Comparison of ENCODE assay signal across 41 mouse cellular contexts in the genomic region with DNA sequence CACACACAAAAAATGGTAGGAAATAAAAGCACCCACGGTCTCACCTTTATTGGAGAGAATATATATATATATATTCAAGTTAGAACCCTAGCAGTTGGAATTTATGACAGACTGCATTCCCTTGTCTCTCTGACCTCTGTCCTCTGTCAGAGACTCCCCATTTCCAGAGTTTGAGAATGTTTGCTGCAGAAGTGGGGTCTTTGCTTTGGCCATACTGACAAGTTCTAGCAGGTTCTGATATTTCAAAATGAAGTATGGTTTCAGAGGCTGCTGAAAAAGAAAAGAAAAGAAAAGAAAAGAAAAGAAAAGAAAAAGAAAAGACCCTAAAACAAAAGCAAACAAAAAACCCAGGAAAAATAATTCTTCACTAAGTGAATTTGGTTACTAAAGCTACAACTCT. TPM values are rescaled to one million over a fixed set of nuclear protein-coding genes. Genes with fewer than 3 reads are reported as not detected.
"Had no signal": no experiment of that assay in that cellular context is flagged by ENCODE, and none has a peak within 500 bp of the region (broad histone marks: within the 10 kb centered on the region; RNA-seq: fewer than 3 reads in every experiment).

No protein-coding gene starts in this region.

- H3K4me2 ChIP-seq: heart, embryonic 11.5 days; heart, embryonic 12.5 days; heart, embryonic 13.5 days; heart, embryonic 15.5 days; hindbrain, embryonic 12.5 days; hindbrain, embryonic 13.5 days; hindbrain, embryonic 14.5 days; hindbrain, embryonic 15.5 days; intestine, embryonic 15.5 days; kidney, embryonic 15.5 days had no signal

- ATAC-seq: hindbrain, embryonic 16.5 days; hindbrain, postnatal 0 days; inflammation-experienced regulatory T-cells, adult 6 months; intestine, embryonic 15.5 days; intestine, embryonic 16.5 days; intestine, postnatal 0 days had no signal

- H3K27ac ChIP-seq: heart, embryonic 13.5 days; heart, embryonic 15.5 days; hindbrain, embryonic 10.5 days; hindbrain, embryonic 12.5 days; hindbrain, embryonic 13.5 days; hindbrain, embryonic 14.5 days; hindbrain, embryonic 15.5 days; hindbrain, postnatal 0 days; intestine, embryonic 15.5 days; kidney, embryonic 15.5 days; kidney, postnatal 0 days had no signal

- H3K4me3 ChIP-seq: heart, embryonic 10.5 days; heart, embryonic 12.5 days; heart, embryonic 13.5 days; heart, embryonic 15.5 days; hindbrain, embryonic 10.5 days; hindbrain, embryonic 12.5 days; hindbrain, embryonic 13.5 days; hindbrain, embryonic 15.5 days; intestine, embryonic 15.5 days; kidney, embryonic 15.5 days; layer of hippocampus, adult 2 months had no signal

- H3K9me3 ChIP-seq: heart, embryonic 10.5 days; heart, embryonic 12.5 days; heart, embryonic 13.5 days; heart, embryonic 15.5 days; hindbrain, embryonic 10.5 days; hindbrain, embryonic 12.5 days; hindbrain, embryonic 13.5 days; hindbrain, embryonic 15.5 days; intestine, embryonic 15.5 days; kidney, embryonic 15.5 days had no signal

- H3K36me3 ChIP-seq: heart, embryonic 10.5 days; heart, embryonic 12.5 days; heart, embryonic 13.5 days; heart, embryonic 15.5 days; hindbrain, embryonic 10.5 days; hindbrain, embryonic 12.5 days; hindbrain, embryonic 13.5 days; hindbrain, embryonic 15.5 days; intestine, embryonic 15.5 days; kidney, embryonic 15.5 days had no signal

- DNase-seq: heart, postnatal 10 days; heart, postnatal 14 days; heart, postnatal 36 days; heart, postnatal 4 days; kidney, adult 11 months; kidney, adult 18-20 months; kidney, adult 2 months; kidney, adult 8-10 months; kidney, adult 9 months; kidney, postnatal 10 days; kidney, postnatal 14 days; kidney, postnatal 25 days; kidney, postnatal 36 days; kidney, postnatal 4 days; layer of hippocampus, adult 9-11 months; layer of hippocampus, postnatal 36 days had no signal

- H3K9ac ChIP-seq: heart, embryonic 12.5 days; heart, embryonic 13.5 days; heart, embryonic 15.5 days; hindbrain, embryonic 12.5 days; hindbrain, embryonic 13.5 days; hindbrain, embryonic 14.5 days; hindbrain, embryonic 15.5 days; intestine, embryonic 15.5 days; kidney, embryonic 15.5 days had no signal

- H3K27me3 ChIP-seq: heart, embryonic 12.5 days; heart, embryonic 15.5 days; intestine, embryonic 15.5 days had no signal

RNA-seq across cellular contexts. Expression of a gene that starts 58.0 kb away (rescaled TPM):
- total RNA-seq: heart, postnatal 25 days; heart, postnatal 36 days; hematopoietic stem cell, adult 5-6 weeks; hindbrain, postnatal 0 days had no signal
- polyA plus RNA-seq: heart, postnatal 0 days; hindbrain, embryonic 10.5 days; inflammation-experienced regulatory T-cells, adult 6 months; intestine, embryonic 15.5 days; intestine, embryonic 16.5 days; intestine, postnatal 0 days; kidney, embryonic 14.5 days; kidney, embryonic 15.5 days; kidney, embryonic 16.5 days; kidney, postnatal 0 days; large intestine, adult 2 months had no signal
